Mouse (Mus musculus): ENCODE measurements around the gene Slamf1. TPM values are rescaled to one million over a fixed set of nuclear protein-coding genes. Genes with fewer than 3 reads are reported as not detected.
"Not testable (repeated sequence)": the region's sequence is repeated elsewhere in the genome, so short reads cannot be mapped to it uniquely, and the experiment has no call there.

The Slamf1 gene
- total RNA-seq, 2 experiments from 2014 or later = 0.18 to 0.32 TPM

DNA sequence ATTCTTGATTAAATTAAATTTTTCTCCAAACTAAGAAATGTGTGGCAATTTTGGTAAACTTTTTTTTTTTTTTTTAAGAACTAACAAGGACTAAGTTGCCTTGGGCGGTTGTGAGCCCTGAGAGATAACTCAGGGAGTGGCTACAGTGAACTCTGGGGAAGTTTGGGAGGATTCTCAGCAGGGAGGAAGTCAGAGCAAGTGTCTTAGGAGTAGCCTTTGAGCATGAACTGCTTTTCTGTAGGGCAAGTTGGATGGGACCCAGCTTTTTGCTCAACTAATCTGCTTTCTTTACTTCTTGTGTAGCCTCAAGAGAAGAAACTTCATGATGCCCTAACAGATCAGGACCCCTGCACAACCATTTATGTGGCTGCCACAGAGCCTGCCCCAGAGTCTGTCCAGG lies 30.9 kb downstream of the Slamf1 start:
- DNase-seq (ENCODE audit: low spot score in 2 of 2) = no peak

DNA sequence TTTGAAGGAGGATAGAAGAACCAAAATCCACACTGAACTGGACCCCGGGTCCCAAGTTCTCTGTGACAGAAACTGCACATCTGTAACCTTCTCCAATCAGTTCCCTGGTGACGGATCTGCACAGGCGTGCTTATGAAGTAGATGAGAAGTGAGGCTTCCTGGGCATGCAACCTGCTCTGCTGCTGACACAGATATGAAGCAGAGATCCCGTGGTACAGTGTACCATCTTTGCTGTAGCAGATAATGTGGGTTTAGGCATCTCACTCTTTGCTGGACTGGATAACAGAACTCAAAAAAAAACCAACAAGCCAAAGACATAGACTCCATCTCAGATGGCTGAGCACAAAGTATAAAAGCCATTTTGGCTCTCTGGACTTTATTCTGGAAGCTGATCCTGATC lies 32.7 kb downstream of the Slamf1 start:
- no peak for DNase-seq (ENCODE audit: low spot score in 2 of 2)

DNA sequence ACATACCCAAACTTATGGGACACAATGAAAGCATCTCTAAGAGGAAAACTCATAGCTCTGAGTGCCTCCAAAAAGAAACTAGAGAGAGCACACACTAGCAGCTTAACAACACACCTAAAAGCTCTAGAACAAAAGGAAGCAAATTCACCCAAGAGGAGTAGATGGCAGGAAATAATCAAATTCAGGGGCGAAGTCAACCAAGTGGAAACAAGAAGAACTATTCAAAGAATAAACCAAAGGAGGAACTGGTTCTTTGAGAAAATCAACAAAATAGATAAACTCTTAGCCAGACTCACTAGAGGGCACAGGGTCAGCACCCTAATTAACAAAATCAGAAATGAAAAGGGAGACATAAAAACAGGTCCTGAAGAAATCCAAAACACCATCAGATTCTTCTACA lies 44.1 kb downstream of the Slamf1 start:
- not testable (repeated sequence) for DNase-seq (ENCODE audit: low spot score in 2 of 2)

DNA sequence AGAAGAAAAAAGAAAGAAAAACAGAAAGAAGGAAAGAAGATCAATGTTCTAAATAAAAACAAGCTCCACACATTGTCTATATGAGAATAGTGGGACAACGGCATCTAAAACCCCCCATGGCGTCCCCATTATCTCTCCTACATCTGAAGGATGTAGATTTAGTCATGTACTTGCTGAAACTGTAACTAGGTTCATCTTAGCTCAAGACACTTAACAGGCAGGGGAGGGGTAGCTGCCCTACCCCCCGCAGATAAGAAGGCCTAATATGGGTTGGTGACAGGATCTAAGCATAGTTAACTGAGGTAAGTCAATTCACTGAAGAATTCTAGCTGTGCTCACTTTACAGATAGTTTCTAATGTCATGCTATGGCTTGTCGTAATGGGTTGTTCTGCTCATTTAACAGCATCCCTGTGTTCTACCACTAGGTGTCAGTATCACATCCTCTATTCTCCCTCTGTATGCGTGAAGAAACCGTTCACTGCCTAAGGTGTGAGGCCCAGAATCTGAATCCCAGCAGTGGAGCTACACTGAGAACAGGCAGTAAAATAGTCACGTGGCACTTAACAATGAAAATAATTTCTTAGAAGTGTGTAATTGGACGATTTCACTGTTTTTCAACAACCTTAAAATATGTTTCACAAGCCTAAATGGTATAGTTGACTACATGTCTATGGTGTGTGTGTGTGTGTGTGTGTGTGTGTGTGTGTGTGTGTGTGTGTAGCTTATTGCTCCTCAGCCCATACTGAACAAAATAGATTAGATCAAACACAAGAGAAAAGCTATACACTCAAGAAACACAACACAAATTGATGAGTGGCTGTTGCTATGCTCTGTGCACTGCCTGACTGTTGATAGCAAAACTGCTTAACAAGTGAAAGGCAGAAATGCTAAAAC lies 48.9 kb downstream of the Slamf1 start:
- DNase-seq (ENCODE audit: low spot score in 2 of 2) = no peak

DNA sequence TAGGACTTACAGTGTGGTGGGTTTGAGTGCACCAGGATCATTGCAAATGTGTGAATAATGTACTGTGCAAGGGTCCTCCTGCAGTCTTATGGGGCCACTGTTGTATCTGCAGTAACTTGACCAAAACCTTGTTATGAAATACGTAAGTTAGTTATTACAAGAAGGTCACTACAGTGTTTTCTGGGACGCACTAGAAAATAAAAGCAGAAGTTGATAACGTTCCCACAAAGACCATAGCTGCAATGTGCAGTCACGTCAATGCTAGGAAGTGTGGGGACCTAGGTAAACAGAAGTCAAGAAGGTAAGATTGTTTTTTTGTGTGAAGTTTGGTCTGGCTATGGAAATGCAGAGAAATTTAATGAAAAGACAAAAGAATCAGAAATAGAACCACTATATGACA lies 50.1 kb downstream of the Slamf1 start:
- DNase-seq (ENCODE audit: low spot score in 2 of 2) = no peak

DNA sequence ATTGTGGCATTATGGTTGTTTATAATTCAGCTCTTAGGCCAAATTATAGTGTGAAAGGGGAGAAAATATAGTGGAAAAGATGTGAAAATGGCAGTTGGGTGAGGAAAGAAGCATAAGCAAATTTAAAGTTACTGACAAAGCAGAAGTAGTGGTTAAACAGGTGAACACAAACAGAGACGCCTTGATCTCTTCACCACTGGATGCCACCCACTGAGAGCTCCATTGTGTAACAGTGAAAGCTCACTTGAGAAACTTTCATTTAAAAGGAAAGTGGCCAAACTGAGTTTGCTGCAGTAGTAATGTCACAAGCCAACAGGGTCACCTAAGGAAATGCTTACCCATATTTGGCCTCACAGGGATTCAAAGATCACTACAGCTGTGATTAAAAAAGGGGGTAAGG lies 54.4 kb downstream of the Slamf1 start:
- no peak for DNase-seq (ENCODE audit: low spot score in 2 of 2)

DNA sequence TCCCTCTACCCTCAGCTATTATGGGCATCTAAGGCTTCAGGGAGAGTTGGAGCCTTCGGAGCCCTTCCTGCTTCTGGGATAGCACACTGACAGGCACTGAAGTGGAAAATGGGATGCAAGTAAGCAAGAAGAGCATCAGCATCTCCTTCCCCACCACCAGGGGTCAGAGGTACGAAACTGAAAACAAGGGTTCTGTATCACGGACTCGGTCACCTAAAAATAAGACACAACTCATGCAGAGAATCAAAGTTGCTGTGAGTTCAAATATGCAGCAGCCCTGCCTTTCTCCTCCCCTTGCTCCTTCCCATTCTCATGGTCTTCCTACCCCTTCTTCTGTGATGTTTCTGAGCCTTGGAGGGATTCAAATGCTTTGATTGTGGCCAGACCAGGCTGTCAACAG lies 58.5 kb downstream of the Slamf1 start:
- no peak for DNase-seq (ENCODE audit: low spot score in 2 of 2)

DNA sequence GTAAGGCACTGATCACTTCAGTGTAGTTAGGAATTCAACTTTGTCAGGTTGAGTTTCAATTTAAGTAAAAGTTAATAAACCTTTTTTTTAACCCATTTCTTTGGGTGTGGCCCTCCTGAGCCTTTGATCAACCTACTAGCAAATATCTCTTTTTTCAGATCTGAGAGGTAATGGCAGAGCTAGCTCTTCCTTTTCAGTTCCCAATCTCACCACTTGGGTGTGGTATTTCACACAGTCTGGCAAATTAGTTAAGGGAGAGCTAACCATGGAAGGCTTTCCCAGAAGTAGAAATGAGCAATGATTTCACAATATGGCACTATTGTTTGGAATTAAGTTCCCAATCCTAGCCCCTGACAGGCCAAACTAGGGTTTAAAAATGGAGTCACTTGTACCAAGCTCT lies 59.2 kb downstream of the Slamf1 start:
- no peak for DNase-seq (ENCODE audit: low spot score in 2 of 2)

DNA sequence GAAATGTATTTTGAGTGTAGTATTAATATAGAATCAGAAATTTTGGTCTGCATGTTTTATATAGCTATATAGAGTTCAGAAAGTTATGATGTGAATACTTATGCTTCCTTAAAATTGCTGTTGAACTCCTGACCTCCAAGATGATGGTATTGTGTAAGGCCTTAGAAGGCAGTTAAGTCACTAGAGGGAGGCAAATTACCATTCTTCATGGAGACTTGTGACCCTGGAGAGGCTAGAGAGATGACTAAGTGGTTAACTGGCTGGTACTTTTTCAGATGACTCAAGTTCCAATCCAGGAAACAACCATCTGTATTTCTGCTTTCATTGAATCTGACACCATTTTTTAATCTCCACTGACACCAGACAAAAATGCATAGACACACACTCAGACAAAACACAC lies 60.7 kb downstream of the Slamf1 start:
- DNase-seq (ENCODE audit: low spot score in 2 of 2) = no peak

DNA sequence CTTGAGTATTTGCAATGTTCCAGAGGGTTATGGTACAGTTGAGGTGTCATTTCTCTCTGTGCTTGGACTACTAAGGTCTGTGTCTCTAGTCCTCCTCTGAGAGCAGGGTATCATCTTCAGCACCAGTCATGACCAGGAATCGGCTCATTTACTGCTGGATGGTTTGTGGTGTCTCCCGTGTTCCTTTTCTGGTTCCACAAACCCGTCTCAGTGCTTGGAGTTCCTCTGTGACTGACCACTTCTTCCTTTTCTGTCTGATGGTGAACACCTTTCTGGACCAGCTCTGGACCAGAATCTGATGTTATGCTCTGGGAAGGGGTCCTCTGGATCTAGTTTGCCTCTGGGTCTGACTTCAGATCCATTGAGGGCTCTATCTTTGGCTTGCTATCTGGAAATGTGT lies 72.6 kb downstream of the Slamf1 start, which contains the start of gene Cd84:
Gene Cd84, plus strand, starts transcription at position 210 of the 400 bp plus-strand sequence.
- no peak for DNase-seq (ENCODE audit: low spot score in 2 of 2)

DNA sequence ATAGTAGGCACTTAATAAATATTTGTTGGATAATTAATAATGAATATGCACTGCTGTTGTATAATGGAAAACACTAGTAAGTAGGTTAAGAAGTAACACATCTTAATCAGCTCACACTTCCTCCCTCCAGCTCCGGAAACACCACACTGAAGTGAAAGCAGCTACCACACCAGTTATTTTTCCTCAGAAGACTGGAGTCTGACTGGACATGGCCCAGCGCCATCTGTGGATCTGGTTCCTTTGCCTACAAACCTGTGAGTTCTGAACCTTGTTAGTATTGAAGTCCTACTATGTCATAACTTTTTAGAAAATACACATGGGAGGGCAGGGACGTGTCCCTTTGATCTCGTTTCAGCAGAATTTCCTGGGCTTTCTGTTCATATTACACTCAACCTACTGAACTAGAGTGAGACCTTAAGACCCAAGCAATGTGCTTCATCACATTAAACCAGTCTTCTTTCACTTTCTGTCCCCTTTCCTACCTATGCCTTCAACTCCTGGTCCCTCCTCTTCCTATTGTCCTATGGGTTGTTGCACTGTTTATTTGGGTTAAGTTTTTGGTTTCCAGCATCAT lies 73.6 kb downstream of the Slamf1 start:
- DNase-seq (ENCODE audit: low spot score in 2 of 2) = no peak

DNA sequence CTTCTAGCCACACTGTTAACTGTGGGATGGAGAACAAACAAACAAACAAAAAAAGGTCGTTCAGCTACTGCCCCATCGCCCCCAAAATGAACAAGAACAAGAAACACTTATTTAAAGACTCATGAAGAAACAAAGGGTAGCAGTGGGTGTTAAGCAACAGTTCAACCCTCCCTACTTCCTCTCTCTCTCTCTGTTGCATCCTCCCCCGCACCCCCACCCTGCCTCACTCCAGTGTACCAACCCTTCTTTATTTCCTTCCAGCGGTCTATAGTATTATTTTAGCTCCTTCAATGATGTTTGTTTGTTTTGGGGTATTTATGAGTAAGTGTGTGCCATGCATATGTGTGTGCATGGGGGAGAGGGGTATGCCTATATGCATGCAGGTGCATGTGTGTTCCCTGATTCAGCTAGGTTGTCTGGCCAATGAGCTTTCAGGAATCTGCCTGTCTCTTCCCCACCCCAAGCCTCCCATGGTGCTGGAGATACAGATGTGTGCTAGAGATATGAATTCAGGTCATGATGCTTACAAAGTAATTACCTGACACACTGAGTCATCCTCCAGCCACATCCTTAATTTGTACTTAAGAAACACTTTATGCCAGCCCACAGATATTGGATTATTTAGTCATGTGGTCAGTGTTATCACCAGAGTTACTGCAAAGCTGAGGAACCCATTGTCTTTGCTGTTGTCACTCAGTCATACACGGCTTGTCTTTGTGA lies 78.3 kb downstream of the Slamf1 start:
- DNase-seq (ENCODE audit: low spot score in 2 of 2) = no peak

DNA sequence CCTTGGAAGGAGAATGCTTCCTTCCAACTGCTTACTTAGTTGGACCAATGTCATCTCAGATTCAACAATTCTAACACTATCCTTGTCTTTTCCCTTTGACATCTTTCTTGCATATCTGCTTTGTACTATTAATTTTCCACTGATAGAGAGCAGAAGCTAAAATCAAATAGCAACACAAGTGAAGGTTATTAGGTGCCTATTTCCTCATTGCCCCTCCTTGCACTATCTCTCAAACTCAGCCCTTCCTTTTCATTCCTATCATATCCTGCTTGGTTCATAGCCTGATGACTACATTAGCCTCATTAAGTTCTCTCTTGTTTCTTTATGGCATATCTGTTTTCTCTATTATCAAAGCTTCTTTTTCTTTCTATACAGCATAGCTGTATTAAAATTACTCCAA lies 81.3 kb downstream of the Slamf1 start:
- no peak for DNase-seq (ENCODE audit: low spot score in 2 of 2)

DNA sequence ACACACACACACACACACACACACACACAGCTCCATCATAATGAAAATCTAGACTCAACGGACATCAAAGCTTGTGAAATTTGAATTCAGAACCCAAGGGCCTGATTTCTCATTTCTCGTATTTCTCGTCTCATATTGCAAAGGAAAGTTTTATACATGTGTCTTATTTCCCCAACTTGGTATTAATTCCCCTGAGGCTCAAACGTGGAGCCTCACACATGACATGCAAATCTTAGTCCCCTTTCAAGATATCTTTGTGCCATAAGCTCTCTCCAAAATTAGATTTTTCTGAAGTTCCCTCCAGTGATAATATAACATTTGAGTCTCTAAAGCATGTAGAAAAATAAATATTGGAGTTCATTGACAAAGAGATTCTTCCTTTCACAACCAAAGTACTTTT lies 81.8 kb downstream of the Slamf1 start:
- DNase-seq (ENCODE audit: low spot score in 2 of 2) = no peak

DNA sequence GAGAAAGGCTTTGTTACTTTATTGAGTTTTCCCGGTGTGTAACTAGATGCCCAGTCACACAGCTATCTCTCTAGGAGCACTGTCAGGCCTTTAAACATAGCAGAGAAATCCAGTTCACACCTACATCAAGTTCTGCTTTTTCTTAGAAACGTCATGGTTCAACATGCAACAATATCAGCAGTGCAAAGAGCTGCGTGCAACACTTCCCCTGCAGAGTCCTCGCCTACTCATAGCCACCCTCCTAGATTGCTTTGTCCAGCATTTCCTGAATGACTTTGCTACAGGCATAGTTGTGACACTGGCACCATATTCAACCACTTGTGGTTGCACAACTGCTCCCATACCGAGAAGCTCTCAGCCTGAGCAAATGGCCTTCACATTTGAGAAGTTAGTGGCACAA lies 82.5 kb downstream of the Slamf1 start:
- no peak for DNase-seq (ENCODE audit: low spot score in 2 of 2)

Other genes starting within 250 kb of the Slamf1 start
- not detected for gene Itln1, start 231.8 kb upstream of the Slamf1 start, total RNA-seq (2021)
- under 1 TPM in 1 of 2 experiments, not detected in 1; 0.23 TPM for gene Cd244a, start 207.9 kb upstream of the Slamf1 start, total RNA-seq (2021)
- under 1 TPM; 0.37 to 0.54 TPM for gene Ly9, start 159.7 kb upstream of the Slamf1 start, total RNA-seq (2021)
- gene Slamf7, start 114.1 kb upstream of the Slamf1 start, total RNA-seq (2021) = under 1 TPM in 1 of 2 experiments, not detected in 1; 0.20 TPM
- gene Cd48, start 85.1 kb upstream of the Slamf1 start, total RNA-seq (2021) = 1 to 10 TPM; 2.0 to 2.2 TPM
- gene Cd84, start 72.6 kb downstream of the Slamf1 start, total RNA-seq (2021) = 1 to 10 TPM; 3.3 to 3.4 TPM
- gene Gm10521, start 128.5 kb downstream of the Slamf1 start, total RNA-seq (2021) = under 1 TPM; 0.16 to 0.20 TPM
- under 1 TPM; 0.21 to 0.39 TPM for gene Slamf6, start 150.4 kb downstream of the Slamf1 start, total RNA-seq (2021)

Data from gastrocnemius, postnatal 4 days (tissue).